Mouse (Mus musculus): ENCODE measurements at regions not wholly inside any gene's neighbourhood (a gene's known extent, or its start where the extent isn't known, plus 50 kb on each side); places are given as distances from the start of the nearest gene placed in this dataset.
A peak's percentile ranks its signal among the peaks of the same experiment; 100 is the strongest.

DNA sequence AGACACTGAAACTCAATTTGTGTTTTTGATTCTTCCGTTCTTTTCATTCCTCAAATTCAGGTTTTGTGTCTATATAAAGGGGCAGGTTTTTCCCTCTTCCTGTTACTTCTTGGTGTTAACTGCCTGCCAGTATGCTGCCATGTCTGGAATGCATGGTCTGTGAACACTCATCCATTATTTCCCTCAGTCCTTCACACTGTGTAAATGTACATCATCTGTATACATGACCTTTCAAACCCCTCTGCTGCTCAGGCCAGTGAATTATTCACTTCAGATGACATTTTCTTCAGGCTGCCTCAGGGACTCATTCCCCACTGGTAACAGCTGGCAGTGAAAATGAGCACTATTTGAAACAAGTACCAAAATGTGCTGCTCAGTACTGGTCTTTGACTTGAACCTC lies 512.0 kb upstream of the Atxn7l3b start:
- peak; percentile 71; the same call in 1 of the 2 replicates for ATAC-seq (ENCODE audit: insufficient number of reproducible peaks, insufficient read depth, low FRiP score, low TSS enrichment, low read depth)
- H3K4me1 ChIP-seq (replicated peaks): no peaks in the 10 kb centered on the region
- H3K4me2 ChIP-seq: no peak overlapping the region
- no peak overlapping the region for H3K27ac ChIP-seq
- H3K4me3 ChIP-seq (replicated peaks): no peak overlapping the region
- H3K9ac ChIP-seq (replicated peaks): no peak overlapping the region
- no peaks in the 10 kb centered on the region for H3K9me3 ChIP-seq
- no peaks in the 10 kb centered on the region for H3K36me3 ChIP-seq
- no peaks in the 10 kb centered on the region for H3K27me3 ChIP-seq
- WGBS: 70% methylated on average over 1 of the region's 1 CpGs

DNA sequence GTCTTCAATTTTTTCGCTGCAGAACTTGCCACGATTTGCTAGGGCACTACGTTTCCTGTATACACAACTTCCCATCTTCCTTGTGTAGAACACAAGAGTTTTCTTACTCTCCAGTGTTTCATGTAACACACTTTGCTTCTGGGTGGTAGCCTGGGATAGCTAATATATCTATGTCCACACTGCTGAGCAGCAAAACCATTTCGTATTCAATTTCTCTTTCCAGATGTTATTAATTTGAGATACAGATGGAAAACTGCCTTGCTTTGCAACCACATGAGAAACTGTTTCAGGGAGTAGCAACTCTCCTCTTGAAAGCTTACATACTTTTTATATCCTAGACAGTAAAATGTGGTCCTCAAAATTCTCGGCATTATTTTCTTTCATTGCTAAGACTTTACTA lies 502.4 kb upstream of the Atxn7l3b start:
- WGBS: 49% methylated on average over 5 of the region's 5 CpGs

DNA sequence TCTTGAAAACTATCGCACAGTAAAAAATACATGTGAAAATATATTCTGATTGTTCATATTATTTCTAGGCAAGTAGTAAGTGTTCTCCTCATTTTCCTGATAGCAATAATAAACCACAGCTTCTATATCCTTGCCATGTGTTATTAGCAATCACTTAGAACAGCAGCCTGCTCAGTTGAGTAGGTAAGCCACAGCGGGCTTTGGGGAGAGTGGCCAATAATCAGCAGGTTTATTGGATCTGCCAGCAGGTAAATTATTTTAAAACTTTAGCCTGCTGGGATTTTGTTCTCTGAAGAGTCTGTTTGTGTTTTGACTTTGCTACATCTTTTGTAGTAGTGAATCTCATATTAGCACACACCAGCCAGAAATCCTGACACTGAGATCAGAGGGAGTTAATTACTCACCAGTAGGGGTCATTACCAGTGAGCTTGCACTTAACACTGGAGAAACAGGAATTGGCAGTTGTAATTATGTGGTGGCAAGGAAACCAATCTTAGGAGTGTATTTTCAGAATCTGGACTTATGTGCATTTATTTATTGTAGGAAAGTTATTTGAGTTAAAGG lies 482.5 kb upstream of the Atxn7l3b start:
- H3K4me1 ChIP-seq (replicated peaks): no peaks in the 10 kb centered on the region
- no peaks in the 10 kb centered on the region for H3K27me3 ChIP-seq
- H3K4me3 ChIP-seq (replicated peaks): no peak overlapping the region
- H3K4me2 ChIP-seq: no peak overlapping the region
- H3K36me3 ChIP-seq: no peaks in the 10 kb centered on the region
- no peak overlapping the region for H3K27ac ChIP-seq
- no peak overlapping the region for H3K9ac ChIP-seq (replicated peaks)
- no peak for ATAC-seq (ENCODE audit: insufficient number of reproducible peaks, insufficient read depth, low FRiP score, low TSS enrichment, low read depth)
- no peaks in the 10 kb centered on the region for H3K9me3 ChIP-seq
- WGBS: 67% methylated on average over 2 of the region's 2 CpGs

More for the DNA sequence above, 502.4 kb upstream of the Atxn7l3b start:
- peaks cover 5% of the 10 kb centered on the region; the same call in 1 of the 2 replicates for H3K4me1 ChIP-seq (replicated peaks)
- no peak for ATAC-seq (ENCODE audit: insufficient number of reproducible peaks, insufficient read depth, low FRiP score, low TSS enrichment, low read depth)
- no peaks in the 10 kb centered on the region for H3K36me3 ChIP-seq
- H3K9ac ChIP-seq (replicated peaks): no peak overlapping the region
- H3K9me3 ChIP-seq: no peaks in the 10 kb centered on the region
- no peak overlapping the region for H3K27ac ChIP-seq
- no peaks in the 10 kb centered on the region for H3K27me3 ChIP-seq
- no peak overlapping the region for H3K4me3 ChIP-seq (replicated peaks)
- H3K4me2 ChIP-seq: no peak overlapping the region

DNA sequence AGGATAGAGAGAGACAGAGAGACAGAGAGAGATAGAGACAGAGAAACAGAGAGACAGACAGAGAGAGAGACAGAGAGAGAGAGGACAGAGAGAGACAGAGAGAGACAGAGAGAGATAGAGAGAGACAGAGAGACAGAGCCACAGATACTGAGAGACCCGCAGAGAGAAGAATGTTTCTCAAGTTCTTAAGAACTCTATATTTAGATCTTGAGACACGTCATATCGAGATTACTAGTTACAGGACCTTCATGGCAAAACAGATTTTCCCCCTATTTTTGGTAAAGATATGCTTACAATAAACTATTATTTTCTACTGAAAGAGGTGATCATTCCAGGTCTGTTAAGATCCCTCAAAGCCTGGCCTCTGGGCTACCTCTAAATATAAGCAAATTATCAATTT lies 461.8 kb upstream of the Atxn7l3b start:
- Histone ChIP-seq H3K4me1 (replicated peaks) (no peaks in the 10 kb centered on the region), H3K9ac (replicated peaks) (no peak overlapping the region), H3K9me3 (no peaks in the 10 kb centered on the region), H3K36me3 (no peaks in the 10 kb centered on the region), H3K4me3 (replicated peaks) (no peak overlapping the region), H3K27me3 (no peaks in the 10 kb centered on the region), H3K4me2 (no peak overlapping the region), H3K27ac (no peak overlapping the region)
- 91% methylated on average over 3 of the region's 3 CpGs for WGBS
- ATAC-seq (ENCODE audit: insufficient number of reproducible peaks, insufficient read depth, low FRiP score, low TSS enrichment, low read depth): no peak

DNA sequence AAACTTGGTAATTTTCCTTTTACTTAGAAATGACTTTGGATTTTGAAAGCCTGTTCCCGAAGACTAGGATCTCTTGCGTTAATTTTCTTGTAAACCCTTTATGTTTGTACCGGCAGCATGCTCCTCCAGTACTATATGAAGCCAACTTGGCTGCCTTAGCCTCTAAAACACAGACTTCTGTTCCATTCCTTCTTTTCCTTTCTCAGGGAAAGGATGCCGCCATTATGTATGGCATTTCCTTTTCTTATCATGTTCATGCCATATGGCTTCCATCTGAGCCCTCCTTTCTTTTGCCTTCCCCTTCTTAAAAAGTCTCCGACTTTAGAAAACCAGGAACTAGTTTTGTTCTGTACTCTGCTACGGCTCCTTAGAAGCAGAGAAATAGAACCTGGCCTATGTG lies 440.4 kb upstream of the Atxn7l3b start:
- Histone ChIP-seq H3K27me3 (no peaks in the 10 kb centered on the region), H3K9me3 (no peaks in the 10 kb centered on the region), H3K4me2 (no peak overlapping the region), H3K9ac (replicated peaks) (no peak overlapping the region), H3K36me3 (no peaks in the 10 kb centered on the region), H3K27ac (no peak overlapping the region), H3K4me3 (replicated peaks) (no peak overlapping the region), H3K4me1 (replicated peaks) (no peaks in the 10 kb centered on the region)
- WGBS: 78% methylated on average over 6 of the region's 6 CpGs
- no peak for ATAC-seq (ENCODE audit: insufficient number of reproducible peaks, insufficient read depth, low FRiP score, low TSS enrichment, low read depth)

DNA sequence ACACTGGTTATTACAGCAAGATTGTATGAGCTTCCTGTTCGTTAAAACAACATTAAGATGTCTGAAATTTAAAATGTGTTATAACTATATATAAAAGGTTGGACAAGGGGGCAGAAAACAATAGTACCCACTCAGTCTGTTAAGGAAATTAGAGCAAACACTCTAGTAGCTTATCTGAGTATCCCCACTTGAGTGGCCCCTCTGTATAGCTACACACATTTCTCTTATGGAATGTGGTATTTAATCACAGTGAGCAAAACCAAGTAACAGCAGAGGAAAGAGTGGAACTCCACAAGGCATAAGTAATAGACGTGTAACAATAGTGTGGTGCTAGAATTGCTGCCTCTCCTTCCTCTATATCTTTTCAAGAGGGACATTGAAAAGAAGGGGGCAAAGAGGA lies 417.4 kb upstream of the Atxn7l3b start:
- Histone ChIP-seq H3K27ac (no peak overlapping the region), H3K9ac (replicated peaks) (no peak overlapping the region), H3K9me3 (no peaks in the 10 kb centered on the region), H3K4me3 (replicated peaks) (no peak overlapping the region), H3K4me2 (no peak overlapping the region), H3K36me3 (no peaks in the 10 kb centered on the region), H3K4me1 (replicated peaks) (no peaks in the 10 kb centered on the region; the same call in 1 of the 2 replicates), H3K27me3 (no peaks in the 10 kb centered on the region)
- no peak for ATAC-seq (ENCODE audit: insufficient number of reproducible peaks, insufficient read depth, low FRiP score, low TSS enrichment, low read depth)
- 46% methylated on average over 2 of the region's 2 CpGs for WGBS

Data from limb, embryonic 12.5 days (tissue).